Mouse (Mus musculus): ENCODE results near the gene Ddn.
A peak's percentile ranks its signal among the peaks of the same experiment; 100 is the strongest.
"Not testable (repeated sequence)": the region's sequence is repeated elsewhere in the genome, so short reads cannot be mapped to it uniquely, and the experiment has no call there.

The Ddn gene

DNA sequence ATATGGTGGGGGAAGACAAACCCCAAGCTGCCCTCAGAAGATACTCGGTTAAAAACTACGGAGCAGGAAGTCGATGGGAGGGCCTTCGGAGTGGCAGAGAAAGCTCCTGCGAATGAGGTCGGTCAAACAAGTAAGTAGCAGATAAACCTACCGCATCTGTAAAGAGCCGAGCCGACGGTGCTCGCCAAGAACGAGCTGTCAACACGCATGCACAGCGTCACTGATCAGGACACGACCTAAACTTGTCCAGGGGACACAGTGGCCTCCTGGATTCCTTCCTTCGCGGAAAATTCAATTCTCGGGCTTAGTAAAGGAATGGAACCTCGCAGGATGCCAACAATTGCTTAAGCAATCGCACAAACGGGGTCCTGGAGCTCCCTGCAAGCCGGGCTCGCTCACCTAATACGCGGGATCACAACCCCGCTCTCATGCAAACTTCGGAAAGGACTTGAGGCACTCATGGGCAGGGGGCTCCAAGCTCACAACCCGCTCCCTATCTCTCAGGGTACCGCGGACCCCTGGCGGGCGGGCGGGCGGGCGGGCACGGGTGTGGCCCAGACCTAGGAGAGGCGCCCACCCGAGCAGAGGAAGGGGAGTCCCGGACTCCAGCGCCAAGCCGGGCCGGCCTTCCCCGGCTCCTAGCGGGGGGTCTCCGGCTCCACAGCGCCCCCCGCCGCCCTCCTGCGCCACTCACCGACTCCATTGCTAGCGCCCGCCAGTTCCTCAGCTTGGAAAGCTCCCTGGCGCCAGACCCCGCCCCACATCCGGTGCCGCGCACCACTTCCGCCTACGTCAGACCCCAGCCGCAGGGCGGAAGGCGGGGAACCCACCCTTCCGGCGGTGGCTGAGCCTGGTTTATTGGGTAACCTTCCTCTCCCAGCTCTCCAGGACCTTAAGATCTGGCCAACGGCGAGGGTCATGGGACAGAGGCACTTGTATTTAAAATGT lies 21.7 kb upstream of the Ddn start, which contains the start of gene Prkag1:
Gene Prkag1, minus strand, starts transcription at position 786 of the 948 bp plus-strand sequence.
- DNase-seq (ENCODE audit: low spot score), result peak; percentile 90

DNA sequence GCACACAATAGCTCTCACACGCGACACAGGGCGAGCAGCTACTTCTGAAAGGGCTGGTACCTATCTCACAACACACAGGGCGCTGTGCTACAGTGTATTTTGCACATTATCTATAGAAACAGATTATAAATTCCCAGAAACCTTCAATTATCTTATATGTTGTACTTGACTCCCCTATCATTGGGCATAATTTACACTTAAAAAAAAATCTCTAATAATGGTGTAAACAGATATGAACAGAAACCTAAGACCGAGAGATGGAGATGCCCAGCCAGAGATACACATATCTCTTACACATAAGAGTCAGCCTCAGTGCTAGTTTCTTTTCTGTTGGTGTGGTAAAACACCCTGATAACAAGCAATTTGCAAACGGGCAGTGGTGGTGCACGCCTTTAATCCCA lies 18.3 kb upstream of the Ddn start:
- DNase-seq (ENCODE audit: low spot score), result no peak

DNA sequence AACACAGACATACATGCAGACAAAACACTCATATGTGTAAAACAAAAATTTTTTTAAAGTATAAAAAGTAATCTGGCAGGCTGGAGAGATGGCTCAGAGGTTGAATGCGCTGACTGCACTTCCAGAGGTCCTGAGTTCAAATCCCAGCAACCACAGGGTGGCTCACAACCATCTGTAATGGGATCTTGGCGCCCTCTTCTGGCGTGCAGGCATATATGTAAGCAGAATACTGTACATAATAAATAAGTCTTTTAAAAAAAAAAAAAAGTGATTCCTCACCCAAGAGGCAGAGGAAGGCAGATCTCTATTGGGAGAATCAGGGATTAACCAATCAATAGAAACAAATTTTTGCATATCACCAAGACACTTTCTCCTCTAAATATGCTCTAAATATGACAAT lies 14.1 kb upstream of the Ddn start:
- DNase-seq (ENCODE audit: low spot score), result no peak

DNA sequence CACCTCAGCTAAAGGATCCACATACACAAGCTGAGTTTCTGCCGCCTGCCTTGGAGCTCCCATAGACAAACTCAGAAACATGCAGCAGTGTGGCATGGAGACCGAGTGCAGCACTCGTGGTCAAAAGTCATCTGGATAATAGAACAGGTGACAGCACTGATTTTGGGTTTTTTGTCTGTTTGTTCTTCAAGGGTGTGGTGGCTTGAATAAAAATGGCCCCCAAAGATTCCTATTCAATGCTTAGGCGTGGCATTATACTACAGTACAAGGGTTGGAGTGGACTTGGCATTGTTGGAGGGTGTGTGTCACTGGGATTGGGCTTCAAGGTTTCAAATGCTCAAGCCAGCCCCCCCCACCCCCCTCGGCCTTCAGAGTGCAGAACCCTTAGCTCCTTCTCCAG lies 12.9 kb upstream of the Ddn start:
- DNase-seq (ENCODE audit: low spot score), result no peak

DNA sequence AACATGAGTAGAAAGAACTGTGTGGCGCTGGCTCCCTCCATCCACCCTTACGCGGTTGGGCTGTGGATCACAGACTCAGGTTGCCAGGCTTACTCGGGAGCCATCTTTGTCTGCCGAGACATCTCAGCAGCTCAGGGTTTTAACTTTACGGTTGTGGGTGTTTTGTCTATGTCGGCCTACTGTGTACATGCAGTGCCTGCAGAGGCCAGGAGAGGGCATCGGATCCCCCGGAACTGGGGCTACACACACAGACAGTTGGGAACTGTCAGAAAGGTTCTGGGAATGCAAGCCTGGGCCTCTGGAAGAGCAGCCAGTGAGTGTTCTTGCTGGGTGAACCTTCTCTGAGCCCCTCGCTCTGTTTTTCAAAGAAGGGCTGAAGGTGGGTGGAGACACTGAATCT lies 12.1 kb upstream of the Ddn start:
- no peak for DNase-seq (ENCODE audit: low spot score)

DNA sequence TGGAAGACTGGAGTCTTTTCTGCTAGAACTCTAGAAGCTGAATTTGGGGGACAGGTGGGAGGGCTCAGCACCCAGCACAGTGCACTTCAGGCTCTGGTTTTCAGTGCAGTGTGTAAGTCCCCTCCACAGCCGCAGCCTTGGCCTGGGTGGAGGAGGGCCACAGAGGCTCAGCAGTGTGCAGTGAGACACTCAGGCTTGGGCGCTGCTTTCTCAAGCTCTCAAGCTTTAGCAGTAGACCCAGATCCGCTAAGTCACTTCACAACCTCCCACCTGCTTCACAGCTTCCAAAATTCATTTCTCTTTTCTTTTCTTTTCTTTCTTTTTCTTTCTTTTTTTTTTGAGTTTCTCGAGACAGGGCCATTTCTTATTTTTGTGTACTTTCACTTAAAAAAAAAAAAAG lies 11.6 kb upstream of the Ddn start:
- DNase-seq (ENCODE audit: low spot score), result no peak

DNA sequence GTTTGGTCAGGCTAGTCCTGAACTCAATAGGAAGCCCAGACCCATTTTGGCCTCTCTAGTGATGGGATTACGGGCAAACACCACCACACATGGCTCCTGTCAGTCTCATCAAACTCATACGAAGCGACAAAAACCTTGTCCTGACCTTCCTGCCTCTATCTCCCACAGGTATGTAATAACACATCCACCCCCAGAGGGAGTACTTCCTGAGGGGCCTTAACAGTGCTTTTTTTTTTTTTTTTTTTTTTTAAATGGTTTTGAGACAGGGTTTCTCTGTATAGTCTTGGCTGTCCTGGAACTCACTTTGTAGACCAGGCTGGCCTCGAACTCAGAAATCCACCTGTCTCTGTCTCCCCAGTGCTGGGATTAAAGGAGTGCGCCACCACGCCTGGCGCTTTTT lies 8.9 kb upstream of the Ddn start:
- no peak for DNase-seq (ENCODE audit: low spot score)

DNA sequence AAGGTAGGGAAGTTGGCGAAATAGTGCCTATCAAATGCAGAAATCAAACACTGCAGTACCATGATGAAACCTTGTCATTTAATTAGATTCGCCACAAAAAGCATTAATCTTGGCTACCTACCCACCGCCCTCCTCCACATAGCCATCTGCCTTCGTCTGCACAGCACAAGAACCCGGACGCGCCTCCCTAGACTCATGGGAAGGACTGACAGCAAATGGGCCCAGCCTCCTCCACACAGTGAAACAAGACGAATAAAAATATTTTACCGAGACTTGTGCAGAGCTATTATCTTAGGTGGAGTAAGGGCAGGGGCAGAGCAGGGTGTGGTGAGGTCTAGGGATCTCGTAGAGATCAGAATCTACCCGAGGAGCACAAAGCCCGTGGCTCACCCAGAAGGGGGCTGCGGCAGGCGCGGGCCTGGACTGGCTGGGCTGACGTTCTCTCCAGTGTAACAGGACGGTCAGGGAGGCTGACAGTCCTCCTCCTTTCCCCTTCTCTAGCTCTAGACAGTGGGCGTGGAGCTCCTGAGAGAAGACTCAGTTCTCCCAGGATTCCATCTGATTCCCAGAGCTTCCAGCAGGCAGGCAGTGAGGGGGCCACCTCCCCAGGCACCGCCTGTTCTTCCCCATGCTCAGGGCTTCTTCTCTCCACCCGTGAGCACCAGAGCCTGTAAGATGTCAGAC lies 3.6 kb upstream of the Ddn start:
- peak; percentile 73 for DNase-seq (ENCODE audit: low spot score)

DNA sequence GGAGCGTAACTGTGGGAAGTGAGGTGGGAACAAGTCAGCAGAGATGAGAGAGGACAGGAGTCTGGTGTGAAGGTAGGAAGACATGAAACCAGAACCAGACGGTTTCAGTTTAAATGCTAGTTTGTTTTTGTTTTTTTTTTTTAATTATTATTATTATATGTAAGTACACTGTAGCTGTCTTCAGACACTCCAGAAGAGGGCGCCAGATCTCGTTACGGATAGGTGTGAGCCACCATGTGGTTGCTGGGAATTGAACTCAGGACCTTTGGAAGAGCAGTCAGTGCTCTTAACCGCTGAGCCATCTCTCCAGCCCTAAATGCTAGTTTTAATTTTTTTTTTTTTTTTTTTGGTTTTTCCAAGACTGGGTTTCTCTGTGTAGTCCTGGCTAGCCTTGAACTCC lies 922 bp upstream of the Ddn start:
- not testable (repeated sequence) for DNase-seq (ENCODE audit: low spot score)

DNA sequence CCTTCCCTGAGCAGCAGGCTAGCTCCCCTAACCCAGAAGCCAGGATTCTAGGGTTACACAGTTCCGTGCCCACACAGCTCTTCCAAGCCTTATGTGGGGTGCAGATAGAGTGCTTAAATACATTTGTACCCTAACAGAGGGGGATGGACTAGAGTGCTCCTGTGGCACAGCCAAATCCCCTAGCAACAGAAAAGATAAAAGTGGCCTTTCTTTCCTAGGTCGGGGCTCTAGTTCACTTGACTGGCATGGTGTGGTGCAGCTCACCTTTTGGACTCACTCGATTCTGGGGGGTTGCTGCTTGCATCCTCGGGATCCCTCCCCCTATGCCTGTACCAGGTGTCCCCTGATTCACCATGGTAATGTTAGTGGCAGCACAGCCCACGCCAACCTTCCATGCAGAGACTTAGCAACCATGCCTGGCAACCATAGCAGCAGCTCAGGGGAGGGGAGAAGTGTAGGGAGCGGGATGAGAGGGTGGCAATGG lies 597 bp downstream of the Ddn start:
- peak; percentile 87 for DNase-seq (ENCODE audit: low spot score)

DNA sequence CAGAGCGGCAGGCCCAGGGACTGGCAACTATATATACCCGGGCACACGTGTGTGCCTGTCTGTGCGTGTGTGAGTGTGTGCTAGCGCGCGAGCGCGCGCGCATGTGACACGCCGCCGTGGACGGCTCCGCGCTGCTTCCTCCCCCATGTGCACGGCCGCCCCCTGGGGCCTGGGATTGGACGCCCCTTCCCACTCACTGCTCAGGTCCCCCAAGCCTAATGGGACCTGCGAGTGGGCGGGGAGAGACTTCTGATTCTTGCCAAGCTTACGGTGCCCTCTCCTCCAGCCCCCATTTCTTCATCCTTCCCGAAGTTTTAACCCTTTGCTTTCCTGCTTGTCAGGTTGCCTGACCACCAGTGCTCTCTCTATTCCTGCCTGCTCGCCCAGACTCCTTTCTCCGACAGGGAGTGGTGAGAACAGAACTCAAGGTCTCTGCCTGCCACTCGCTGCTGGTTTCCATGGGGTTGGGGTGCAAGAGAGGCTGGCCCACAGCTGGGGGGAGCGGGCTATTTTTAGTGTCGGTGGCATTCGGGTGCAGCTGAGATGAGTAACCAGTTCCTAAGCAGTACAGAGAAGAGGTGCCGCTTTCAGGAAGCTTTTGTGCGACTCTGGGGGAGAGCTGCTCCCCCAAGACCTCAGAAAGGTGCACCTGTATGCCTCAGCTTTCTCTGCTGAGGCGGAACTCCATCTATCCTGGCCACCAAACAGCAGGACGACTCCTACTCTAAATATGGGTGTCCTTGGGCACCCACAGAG lies 1.2 kb downstream of the Ddn start:
- peak; percentile 81 for DNase-seq (ENCODE audit: low spot score)

DNA sequence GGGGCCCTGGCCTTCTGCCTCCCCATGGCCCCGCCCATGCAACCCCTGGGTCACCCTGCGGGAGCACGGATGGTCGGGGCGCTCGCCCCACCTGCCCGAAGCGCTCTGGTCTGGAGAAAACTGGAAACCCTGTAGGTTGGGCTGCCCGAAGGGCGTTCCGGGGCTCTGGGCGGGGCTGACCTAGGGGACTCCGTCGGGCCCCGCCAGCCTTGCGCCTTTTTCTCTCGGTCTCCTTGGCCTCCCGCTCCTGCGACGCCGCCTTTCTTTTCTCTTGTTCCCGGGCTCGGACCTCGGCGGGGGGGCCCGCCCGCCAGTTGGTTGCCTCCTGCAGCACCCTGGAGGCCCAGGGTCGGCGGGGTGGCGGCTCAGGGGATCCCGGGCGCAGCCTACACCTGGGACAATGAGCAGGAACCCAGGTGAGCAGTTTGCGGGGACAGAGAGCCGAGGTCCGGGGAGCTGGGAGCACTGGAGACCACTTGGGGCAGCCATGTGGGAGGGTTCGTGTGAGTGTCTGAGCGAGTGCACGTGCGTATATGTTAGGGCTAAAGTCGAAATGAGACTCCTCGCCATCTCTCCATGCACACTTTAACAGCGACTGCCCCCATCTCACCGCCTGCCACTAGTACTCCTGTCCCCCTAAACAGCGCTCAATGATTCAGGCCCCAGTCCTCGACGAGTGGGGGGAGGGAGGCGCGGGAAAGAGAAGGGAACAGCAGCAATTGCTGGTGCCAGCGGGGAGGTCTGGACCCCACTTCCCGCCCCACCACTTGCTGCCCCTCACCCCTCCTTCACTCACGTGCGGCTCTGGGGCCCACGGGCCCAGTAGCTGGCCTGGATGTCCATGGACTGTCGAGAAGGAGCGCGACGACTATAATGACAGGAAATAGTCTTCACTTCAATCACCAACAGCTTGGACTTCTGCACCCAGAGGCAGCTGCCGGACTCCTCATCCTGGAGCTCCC lies 2.2 kb downstream of the Ddn start:
- DNase-seq (ENCODE audit: low spot score), result no peak

DNA sequence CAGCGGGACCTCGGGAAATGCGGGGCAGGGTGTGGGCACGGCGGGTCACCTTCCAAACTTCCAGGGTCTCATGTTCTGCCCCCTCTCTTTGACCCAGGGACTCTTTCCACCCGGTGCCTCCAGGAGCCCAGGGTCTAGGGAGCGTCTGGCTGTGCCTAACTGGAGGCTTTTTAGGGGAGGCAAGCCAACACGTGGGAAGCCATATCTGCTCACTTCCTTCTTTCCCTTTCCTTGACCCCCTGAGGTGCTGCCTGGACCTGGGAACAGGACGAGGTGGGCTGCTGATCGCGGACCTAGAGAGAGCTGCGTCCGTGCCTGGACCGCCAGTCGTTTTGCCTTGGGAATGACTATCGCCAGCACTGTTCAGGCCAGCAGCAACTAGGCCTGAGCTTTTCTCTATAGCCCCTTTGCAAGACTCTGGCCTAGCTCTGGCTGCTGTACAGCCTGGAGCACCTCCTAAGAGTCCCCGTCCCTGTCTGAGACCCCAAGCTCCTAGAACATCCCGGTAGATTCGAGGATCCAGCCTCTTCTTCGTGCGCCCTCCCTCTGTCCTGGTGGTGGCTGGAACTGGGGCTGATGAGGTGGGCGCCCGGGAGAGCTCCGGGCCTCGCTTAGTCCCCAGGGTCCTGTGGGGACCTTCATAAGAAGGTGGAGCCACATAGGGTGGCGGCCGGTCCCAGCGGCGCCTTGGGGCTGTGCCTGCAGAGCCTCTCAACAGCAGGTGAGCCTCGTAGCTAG lies 3.0 kb downstream of the Ddn start:
- DNase-seq (ENCODE audit: low spot score), result no peak

DNA sequence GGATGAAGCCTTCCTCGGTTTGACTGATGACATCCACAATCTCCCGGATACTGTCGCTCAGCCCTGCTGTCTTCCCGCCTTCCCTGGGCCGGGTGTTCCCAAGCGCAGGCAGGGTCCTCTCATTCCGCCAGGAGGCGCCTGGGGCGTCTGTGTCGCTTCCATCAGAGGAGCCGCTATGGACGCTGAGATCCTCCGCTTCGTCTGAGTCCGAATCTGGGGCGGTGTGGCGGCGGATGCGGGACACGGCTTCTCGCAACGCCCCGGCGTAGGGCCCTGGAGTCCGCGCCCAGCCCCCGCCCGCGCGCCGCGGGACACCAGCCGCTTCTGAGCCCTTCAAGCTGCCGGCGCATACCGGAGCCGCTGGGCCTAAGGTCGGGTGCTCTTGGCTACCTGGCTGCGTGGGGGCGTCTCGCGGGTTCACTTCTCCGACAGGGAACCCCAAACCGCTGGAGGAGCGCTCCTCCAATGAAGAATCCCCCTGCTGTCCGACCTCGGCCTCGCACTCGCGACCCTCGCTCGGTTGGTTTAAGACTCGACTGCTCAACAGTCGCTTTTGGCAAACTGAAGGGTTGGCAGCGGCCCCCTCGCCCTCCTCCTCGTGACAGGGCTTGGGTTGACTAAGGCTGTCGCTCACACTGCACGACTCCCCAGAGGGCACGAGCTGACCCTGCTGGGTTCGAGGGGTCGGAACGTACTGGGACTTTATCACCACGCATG lies 3.8 kb downstream of the Ddn start:
- no peak for DNase-seq (ENCODE audit: low spot score)

DNA sequence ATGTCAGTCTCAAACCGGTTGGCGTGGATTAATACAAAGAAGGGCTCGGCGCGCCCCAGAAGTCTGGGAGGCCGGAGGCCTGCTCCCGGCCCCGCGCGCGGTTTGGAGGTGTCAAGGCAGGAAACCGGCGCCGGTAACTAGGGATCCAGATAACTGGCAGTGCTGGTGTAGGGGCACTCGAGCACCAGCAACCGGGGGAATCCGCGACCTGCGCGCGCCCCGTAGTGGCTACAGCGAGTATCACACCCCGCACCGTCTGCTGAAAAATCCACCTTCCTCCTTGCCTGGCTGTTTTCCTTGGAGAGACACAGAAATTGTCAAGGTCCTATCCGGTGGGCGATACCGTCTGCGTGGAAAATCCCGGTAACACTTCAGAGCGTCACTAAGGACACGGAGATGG lies 5.2 kb downstream of the Ddn start:
- DNase-seq (ENCODE audit: low spot score), result peak; percentile 82

DNA sequence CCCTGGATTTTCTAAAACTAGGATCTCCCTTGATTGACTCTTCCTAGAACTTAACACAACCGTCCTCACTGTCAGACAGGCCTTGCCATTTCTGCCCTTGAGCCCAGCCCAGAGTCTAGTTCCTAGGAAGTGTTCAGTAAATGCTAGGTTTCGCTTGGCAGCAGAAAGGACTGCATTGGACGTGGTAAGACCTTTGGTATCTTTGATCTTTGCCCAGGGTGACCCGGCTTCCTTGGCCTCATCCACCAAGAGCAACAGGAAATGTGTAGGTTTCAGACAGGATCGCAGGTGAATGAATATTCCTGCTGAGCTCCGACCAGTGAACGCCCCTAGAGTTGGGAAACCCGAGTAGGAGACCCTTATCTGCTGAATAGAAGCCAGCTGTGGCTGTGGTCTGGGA lies 6.4 kb downstream of the Ddn start:
- DNase-seq (ENCODE audit: low spot score), result no peak

DNA sequence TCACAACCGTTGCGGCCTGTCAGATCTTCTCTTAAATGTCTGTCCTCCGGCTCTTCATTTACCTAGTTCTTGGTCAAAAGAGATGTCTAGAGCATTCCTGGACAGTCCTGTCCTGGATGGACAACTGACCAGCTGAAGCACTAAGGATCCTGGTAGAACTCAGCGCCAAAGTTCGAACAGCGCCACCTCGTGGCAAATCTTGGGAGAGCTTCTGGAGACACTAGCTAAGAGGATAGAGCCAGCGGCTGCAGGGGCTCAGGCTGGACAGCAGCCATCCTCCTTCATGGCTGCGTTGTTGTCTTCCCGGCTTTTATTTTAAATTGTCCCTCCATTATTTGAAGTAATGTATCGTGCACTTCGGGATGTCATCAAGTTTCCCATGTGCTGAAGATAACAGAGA lies 9.9 kb downstream of the Ddn start:
- DNase-seq (ENCODE audit: low spot score), result no peak

DNA sequence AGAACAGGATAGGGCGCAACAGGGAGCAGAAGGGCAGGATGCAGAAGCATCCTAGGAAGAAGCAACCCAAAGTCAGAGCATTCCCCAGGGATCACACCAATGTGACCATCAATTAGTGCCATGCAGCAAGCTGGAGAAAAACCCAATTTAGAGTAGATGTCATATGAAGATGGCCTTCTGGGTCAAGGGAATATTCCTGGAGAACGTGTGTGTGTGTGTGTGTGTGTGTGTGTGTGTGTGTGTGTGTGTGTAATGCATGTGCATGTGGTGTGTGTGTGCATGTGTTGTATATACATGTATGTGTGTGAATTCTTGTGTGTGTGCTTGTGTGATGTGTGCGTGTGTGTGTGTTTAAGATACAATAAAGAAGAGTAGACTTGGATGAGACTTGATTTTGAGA lies 10.4 kb downstream of the Ddn start:
- DNase-seq (ENCODE audit: low spot score), result no peak

DNA sequence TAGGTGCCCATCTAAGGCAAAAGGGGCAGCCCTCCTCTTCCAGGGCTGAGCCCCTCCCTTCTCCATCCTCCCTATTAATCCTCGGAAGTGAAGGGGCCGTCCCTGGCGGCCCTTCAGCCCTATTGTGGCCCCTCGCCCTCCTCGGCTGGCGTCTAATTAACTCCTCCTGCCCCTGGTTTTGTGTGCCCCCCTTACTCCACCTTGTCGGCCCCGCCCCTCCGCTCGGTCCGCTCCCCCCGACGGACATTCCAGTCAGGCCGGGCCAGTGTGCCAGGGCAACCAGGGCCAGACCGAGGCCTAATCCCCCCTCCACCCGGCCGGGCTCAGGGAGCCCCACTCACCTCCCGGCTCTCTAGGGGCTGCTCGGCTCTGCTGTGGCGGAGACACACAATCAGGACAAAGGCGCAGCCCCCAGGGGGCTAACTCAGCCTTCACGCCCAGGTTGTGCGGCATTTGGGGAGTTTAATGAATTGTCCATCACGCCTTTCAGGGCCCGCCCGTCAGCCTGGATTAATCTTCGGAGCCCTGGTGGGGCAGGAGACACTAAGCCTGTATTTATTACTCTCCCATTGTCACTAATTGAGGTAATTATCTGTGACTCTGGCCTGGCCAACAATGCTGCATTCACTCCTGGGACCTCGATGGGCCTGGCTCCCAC lies 11.3 kb downstream of the Ddn start:
- no peak for DNase-seq (ENCODE audit: low spot score)

All from left cerebral cortex, adult 11 months (tissue).